Mouse (Mus musculus): ENCODE data around the gene Zmynd15. TPM values are rescaled to one million over a fixed set of nuclear protein-coding genes. Genes with fewer than 3 reads are reported as not detected.
A peak's percentile ranks its signal among the peaks of the same experiment; 100 is the strongest.

Gene Zmynd15
- polyA plus RNA-seq, 1 experiment from 2014 or later, result 0.14 TPM

- no peak overlapping the region for H3K27ac ChIP-seq
- H3K9me3 ChIP-seq, result peaks cover 5% of the 10 kb centered on the region
- 84% methylated on average over 3 of the region's 3 CpGs for WGBS
- no peaks in the 10 kb centered on the region for H3K36me3 ChIP-seq (replicated peaks)
- H3K4me1 ChIP-seq, result no peaks in the 10 kb centered on the region
- H3K27me3 ChIP-seq (ENCODE audit: poor library complexity, severe bottlenecking), result no peaks in the 10 kb centered on the region
- DNase-seq (ENCODE audit: extremely low spot score, low spot score), result no peak
- H3K4me3 ChIP-seq, result no peak overlapping the region
Observed at GRCm38 (mm10) chr11:70489138-70489537, 29.9 kb downstream of the Zmynd15 start.

GRCm38 (mm10) chr11:70489684-70490083, 30.5 kb downstream of the Zmynd15 start:
- Histone ChIP-seq H3K4me3 (no peak overlapping the region), H3K36me3 (replicated peaks) (no peaks in the 10 kb centered on the region), H3K27me3 (ENCODE audit: poor library complexity, severe bottlenecking) (no peaks in the 10 kb centered on the region), H3K4me1 (no peaks in the 10 kb centered on the region), H3K27ac (no peak overlapping the region), H3K9me3 (peaks cover 5% of the 10 kb centered on the region)
- no peak for DNase-seq (ENCODE audit: extremely low spot score, low spot score)
- 93% methylated on average over 6 of the region's 6 CpGs for WGBS

- H3K9me3 ChIP-seq, result no peaks in the 10 kb centered on the region
- 79% methylated on average over 14 of the region's 14 CpGs for WGBS
Observed at GRCm38 (mm10) chr11:70499566-70500475, 40.6 kb downstream of the Zmynd15 start.

GRCm38 (mm10) chr11:70500476-70500812, 41.2 kb downstream of the Zmynd15 start:
- peaks cover 6% of the 10 kb centered on the region; the same call in 1 of the 2 replicates for H3K27me3 ChIP-seq (ENCODE audit: poor library complexity, severe bottlenecking)
- no peak overlapping the region for H3K27ac ChIP-seq
- H3K9me3 ChIP-seq, result no peaks in the 10 kb centered on the region
- WGBS, result 91% methylated on average over 1 of the region's 1 CpGs
- DNase-seq (ENCODE audit: extremely low spot score, low spot score), result no peak
- H3K36me3 ChIP-seq (replicated peaks), result no peaks in the 10 kb centered on the region
- no peaks in the 10 kb centered on the region for H3K4me1 ChIP-seq
- H3K4me3 ChIP-seq, result no peak overlapping the region

More at GRCm38 (mm10) chr11:70499566-70500475, 40.6 kb downstream of the Zmynd15 start:
- Histone ChIP-seq H3K27ac (no peak overlapping the region), H3K4me3 (no peak overlapping the region), H3K27me3 (ENCODE audit: poor library complexity, severe bottlenecking) (no peaks in the 10 kb centered on the region), H3K4me1 (no peaks in the 10 kb centered on the region), H3K36me3 (replicated peaks) (no peaks in the 10 kb centered on the region)
- no peak for DNase-seq (ENCODE audit: extremely low spot score, low spot score)

DNA sequence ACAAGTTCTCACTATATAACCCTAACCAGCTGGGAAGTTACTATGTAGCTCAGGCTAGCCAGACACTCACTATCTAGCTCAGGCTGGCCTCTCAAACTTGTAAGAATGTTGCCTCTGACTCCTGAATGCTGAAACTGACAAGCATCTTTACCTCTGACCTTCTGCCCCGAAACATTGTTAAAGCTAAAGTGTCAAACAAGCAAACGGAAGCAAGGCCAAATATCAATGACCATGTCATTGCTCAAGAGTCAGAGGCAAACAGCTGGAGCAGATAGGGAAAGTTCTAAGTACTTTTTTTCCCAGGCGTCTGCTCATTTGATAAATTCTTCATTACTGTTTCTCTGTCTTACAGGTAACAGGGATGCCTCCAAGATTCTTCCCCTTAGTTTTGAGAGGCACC, 42.8 kb downstream of the Zmynd15 start:
- Histone ChIP-seq H3K9me3 (no peaks in the 10 kb centered on the region), H3K4me1 (no peaks in the 10 kb centered on the region), H3K27ac (no peak overlapping the region), H3K4me3 (no peak overlapping the region), H3K36me3 (replicated peaks) (no peaks in the 10 kb centered on the region), H3K27me3 (ENCODE audit: poor library complexity, severe bottlenecking) (peaks cover 6% of the 10 kb centered on the region; the same call in 1 of the 2 replicates)
- 79% methylated on average over 3 of the region's 3 CpGs for WGBS
- DNase-seq (ENCODE audit: extremely low spot score, low spot score), result no peak

- H3K4me1 ChIP-seq, result peaks cover 5% of the 10 kb centered on the region
- no peak within 1 kb of the TSS for H3K4me3 ChIP-seq
- no peak within 1 kb of the TSS for H3K27ac ChIP-seq
- peaks cover 20% of the 10 kb centered on the region; the same call in 1 of the 2 replicates for H3K27me3 ChIP-seq (ENCODE audit: poor library complexity, severe bottlenecking)
- no peaks in the 10 kb centered on the region for H3K9me3 ChIP-seq
- H3K36me3 ChIP-seq (replicated peaks), result no peaks in the 10 kb centered on the region
- DNase-seq (ENCODE audit: extremely low spot score, low spot score), result no peak
- WGBS, result 83% methylated on average over 9 of the region's 9 CpGs
Observed at GRCm38 (mm10) chr11:70504970-70505369, 45.7 kb downstream of the Zmynd15 start, which contains the start of gene Tm4sf5. TSS of gene Tm4sf5 (plus strand) at chr11:70505244.

- H3K36me3 ChIP-seq (replicated peaks), result no peaks in the 10 kb centered on the region
- no peak overlapping the region for H3K4me3 ChIP-seq
- no peak overlapping the region for H3K27ac ChIP-seq
- no peaks in the 10 kb centered on the region for H3K9me3 ChIP-seq
- DNase-seq (ENCODE audit: extremely low spot score, low spot score), result peak; percentile 43
- peaks cover 12% of the 10 kb centered on the region for H3K4me1 ChIP-seq
- WGBS, result 35% methylated on average over 4 of the region's 4 CpGs
- peaks cover 28% of the 10 kb centered on the region; the same call in 1 of the 2 replicates for H3K27me3 ChIP-seq (ENCODE audit: poor library complexity, severe bottlenecking)
Observed at GRCm38 (mm10) chr11:70506385-70506784, 47.2 kb downstream of the Zmynd15 start.

DNA sequence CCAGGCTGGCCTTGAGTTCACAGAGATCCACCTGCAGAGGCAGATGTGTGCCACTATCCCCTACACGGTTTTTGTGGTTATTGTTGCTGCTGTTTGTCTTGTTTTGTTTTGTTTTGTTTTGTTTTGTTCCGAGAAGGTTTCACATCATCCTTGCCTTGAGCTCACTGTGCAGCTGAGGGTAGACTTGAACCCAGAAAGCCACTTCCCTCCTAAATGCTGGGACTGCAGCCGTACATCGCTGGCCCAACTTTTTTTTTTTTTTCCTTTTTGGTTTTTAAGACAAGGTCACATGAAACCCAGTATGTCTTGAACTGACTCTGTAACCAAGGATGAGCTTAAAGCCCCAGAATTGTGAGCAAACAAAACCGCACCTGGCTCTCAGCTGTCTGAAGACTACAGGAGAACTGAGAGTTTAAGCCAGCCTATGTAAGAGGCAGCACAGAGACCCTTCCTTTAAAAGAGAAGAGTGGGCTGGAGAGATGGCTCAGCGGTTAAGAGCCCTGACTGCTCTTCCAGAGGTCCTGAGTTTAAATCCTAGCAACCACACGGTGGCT, 47.8 kb downstream of the Zmynd15 start:
- no peaks in the 10 kb centered on the region for H3K36me3 ChIP-seq (replicated peaks)
- peaks cover 28% of the 10 kb centered on the region; the same call in 1 of the 2 replicates for H3K27me3 ChIP-seq (ENCODE audit: poor library complexity, severe bottlenecking)
- H3K27ac ChIP-seq, result no peak overlapping the region
- H3K9me3 ChIP-seq, result no peaks in the 10 kb centered on the region
- H3K4me3 ChIP-seq, result no peak overlapping the region
- peaks cover 12% of the 10 kb centered on the region for H3K4me1 ChIP-seq
- WGBS, result 78% methylated on average over 7 of the region's 7 CpGs
- DNase-seq (ENCODE audit: extremely low spot score, low spot score), result no peak

DNA sequence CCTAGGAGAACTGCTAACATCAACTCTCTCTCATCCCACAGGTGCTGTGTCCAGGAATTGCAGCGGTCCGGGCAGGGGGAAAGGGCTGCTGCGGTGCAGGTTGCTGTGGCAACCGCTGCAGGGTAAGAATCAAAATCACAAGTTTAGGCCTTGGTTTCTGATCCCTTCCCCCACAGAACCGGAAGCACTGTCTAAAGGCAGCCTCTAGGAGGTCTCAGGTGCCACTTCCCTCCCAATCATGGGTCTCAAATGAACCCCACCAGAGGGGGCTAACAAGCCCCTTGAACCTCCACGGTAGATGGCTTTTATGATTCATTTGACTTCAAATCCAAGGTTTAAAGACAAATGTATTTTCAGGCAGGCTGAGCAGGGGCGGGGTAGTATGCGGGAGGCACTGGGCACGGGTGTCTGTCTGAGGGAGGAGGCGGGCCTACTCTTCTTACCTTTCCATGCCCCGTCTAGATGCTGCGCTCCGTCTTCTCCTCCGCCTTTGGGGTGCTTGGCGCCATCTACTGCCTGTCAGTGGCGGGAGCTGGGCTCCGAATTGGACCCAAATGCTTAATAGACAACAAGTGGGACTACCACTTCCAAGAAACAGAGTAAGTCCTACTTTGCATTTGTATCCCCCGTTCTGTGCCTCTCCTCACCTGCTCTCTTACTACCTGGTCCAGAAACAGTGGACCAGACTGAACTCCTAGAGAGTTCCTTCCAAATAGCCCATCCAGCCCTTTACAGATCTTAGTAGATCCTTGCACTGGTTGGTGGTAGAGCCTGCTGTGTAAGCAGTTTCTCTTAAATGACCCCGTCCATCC, 50.7 kb downstream of the Zmynd15 start:
- peak overlapping the region; percentile 44; the same call in 1 of the 2 replicates for H3K27ac ChIP-seq
- peaks cover 21% of the 10 kb centered on the region for H3K4me1 ChIP-seq
- peaks cover 28% of the 10 kb centered on the region; the same call in 1 of the 2 replicates for H3K27me3 ChIP-seq (ENCODE audit: poor library complexity, severe bottlenecking)
- peak overlapping the region; percentile 32 for H3K4me3 ChIP-seq
- DNase-seq (ENCODE audit: extremely low spot score, low spot score), result peak; percentile 59
- WGBS, result 14% methylated on average over 19 of the region's 19 CpGs
- no peaks in the 10 kb centered on the region for H3K9me3 ChIP-seq
- H3K36me3 ChIP-seq (replicated peaks), result no peaks in the 10 kb centered on the region

GRCm38 (mm10) chr11:70511242-70511641, 52.0 kb downstream of the Zmynd15 start:
- Histone ChIP-seq H3K27ac (no peak overlapping the region), H3K27me3 (ENCODE audit: poor library complexity, severe bottlenecking) (peaks cover 22% of the 10 kb centered on the region; the same call in 1 of the 2 replicates), H3K36me3 (replicated peaks) (no peaks in the 10 kb centered on the region), H3K4me3 (no peak overlapping the region), H3K4me1 (peaks cover 21% of the 10 kb centered on the region), H3K9me3 (no peaks in the 10 kb centered on the region)
- DNase-seq (ENCODE audit: extremely low spot score, low spot score), result no peak
- 83% methylated on average over 2 of the region's 2 CpGs for WGBS

DNA sequence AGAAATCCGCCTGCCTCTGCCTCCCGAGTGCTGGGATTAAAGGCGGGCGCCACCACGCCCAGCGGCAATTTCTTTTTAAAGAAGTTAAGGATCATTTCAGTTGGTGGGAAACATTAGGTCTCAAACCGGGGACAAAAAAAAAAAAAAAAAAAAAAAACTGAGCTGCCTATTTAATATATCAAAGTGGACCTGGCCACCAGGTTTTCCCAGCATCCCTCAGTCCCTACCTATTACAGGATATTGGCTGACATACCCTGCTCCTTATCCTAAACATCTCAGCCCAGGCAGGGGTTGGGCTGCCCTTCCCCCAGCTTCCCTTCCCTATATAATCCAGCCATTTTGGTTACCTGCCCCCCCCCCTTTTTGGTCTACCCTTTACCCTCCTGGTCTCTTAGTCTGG, 52.6 kb downstream of the Zmynd15 start:
- Histone ChIP-seq H3K27me3 (ENCODE audit: poor library complexity, severe bottlenecking) (peaks cover 22% of the 10 kb centered on the region; the same call in 1 of the 2 replicates), H3K9me3 (no peaks in the 10 kb centered on the region), H3K4me1 (peaks cover 21% of the 10 kb centered on the region), H3K27ac (no peak overlapping the region), H3K36me3 (replicated peaks) (no peaks in the 10 kb centered on the region), H3K4me3 (no peak overlapping the region)
- WGBS, result 95% methylated on average over 7 of the region's 7 CpGs
- DNase-seq (ENCODE audit: extremely low spot score, low spot score), result no peak

DNA sequence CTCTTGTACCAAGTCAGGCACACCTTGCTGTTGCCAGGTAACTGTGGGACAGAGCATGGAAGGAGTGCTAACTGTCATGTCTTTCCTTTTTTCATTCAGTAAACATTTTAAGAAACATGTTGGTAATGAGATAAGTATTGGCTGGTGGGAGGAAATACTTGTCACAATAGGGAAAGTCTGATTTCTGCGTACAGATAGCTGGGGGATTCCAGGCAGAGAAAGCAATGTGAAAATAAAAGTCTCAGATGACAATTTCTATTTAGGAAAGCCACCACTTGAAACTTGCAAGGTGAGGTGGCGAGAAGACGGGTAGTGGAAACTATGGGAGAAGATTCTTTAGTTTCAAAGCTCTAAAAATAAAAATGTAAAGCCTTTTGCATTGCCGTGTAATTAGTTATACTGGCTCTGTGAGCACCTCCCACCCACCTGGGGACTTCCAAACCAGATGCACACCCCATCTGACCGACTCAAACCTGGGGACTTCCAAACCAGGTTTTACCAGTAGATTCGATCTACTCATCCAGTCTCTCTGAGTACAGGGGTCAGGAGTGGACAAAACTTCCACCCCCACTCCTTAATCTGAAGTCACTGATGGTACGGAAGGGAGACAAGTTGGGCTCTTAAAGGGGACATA, 53.6 kb downstream of the Zmynd15 start:
- H3K4me3 ChIP-seq, result no peak overlapping the region
- no peak for DNase-seq (ENCODE audit: extremely low spot score, low spot score)
- H3K27me3 ChIP-seq (ENCODE audit: poor library complexity, severe bottlenecking), result peaks cover 22% of the 10 kb centered on the region; the same call in 1 of the 2 replicates
- H3K36me3 ChIP-seq (replicated peaks), result no peaks in the 10 kb centered on the region
- 79% methylated on average over 7 of the region's 7 CpGs for WGBS
- H3K4me1 ChIP-seq, result peaks cover 21% of the 10 kb centered on the region
- H3K9me3 ChIP-seq, result no peaks in the 10 kb centered on the region
- H3K27ac ChIP-seq, result no peak overlapping the region

Measured in forebrain, embryonic 10.5 days (tissue).